18 mouse cellular contexts compared by ENCODE assay signal in the genomic region with DNA sequence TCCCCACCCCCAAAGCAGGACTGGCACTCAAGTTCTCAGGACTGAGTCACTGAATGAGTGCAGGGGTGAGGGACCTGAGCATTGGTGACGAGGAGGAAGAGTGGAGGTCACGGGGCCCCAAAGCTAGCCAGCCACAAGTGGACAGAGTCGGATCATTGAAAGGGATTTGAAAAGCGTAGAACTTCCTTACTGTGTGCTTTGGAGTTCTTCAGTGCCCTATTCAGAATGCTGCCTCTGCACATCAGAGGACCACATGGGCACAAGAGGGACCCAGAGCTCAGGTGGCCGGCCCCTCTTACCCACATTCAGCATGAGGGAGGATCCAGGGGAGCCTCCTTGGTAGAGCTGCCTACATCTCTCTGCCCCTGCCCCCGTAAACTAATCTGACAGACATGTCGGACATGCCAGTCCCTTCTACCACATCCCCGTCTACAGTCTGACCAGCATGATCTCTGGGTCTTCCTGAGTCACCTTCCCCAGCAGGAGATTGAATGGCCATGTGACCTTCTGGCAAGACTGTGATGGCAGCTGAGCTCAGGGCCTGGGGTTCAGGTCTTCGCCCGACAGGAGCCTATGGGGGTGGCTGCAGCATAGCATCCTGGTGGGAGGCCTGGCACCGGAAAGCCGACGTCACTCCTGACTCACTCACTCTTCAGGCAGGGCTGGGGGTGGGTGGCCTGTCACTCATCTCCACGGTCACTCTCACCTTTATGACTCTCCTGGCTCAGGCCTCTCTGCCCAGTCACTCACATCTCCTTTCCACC. TPM values are rescaled to one million over a fixed set of nuclear protein-coding genes. Genes with fewer than 3 reads are reported as not detected.
A peak's percentile ranks its signal among the peaks of the same experiment; 100 is the strongest.
DNase-seq lines count a peak whose midpoint lies in the region; ATAC-seq and TF ChIP-seq lines count a peak whose summit lies in the region.
"Had no signal": no experiment of that assay in that cellular context is flagged by ENCODE, and none has a peak within 500 bp of the region (broad histone marks: within the 10 kb centered on the region; RNA-seq: fewer than 3 reads in every experiment).

No protein-coding gene starts in this region.

- peak overlapping the region; percentile 98 for H3K27ac ChIP-seq in CH12.LX (ENCODE audit: insufficient read depth, low read depth)
- H3K27ac ChIP-seq in kidney, embryonic 16.5 days (ENCODE audit: low read length), result no peak overlapping the region
- H3K27ac ChIP-seq: heart, embryonic 13.5 days had no signal

- H3K79me2 ChIP-seq in CH12.LX (replicated peaks; ENCODE audit: control insufficient read depth, extremely low read depth, insufficient read depth, poor library complexity, severe bottlenecking) (peaks cover 17% of the 10 kb centered on the region), myocyte (ENCODE audit: control insufficient read depth, insufficient read depth) (no peaks in the 10 kb centered on the region)

- H3K9me3 ChIP-seq in CH12.LX (replicated peaks; ENCODE audit: low read length), result no peaks in the 10 kb centered on the region
- H3K9me3 ChIP-seq in kidney, embryonic 16.5 days (ENCODE audit: low read length), result no peaks in the 10 kb centered on the region
- H3K9me3 ChIP-seq: heart, embryonic 13.5 days; limb, embryonic 12.5 days had no signal

- H3K4me2 ChIP-seq in CH12.LX (ENCODE audit: insufficient read depth, low read depth, poor library complexity, severe bottlenecking) (peak overlapping the region; percentile 91), myocyte (ENCODE audit: low read depth) (peak overlapping the region; percentile 51)
- H3K4me2 ChIP-seq in kidney, embryonic 16.5 days (replicated peaks; ENCODE audit: low read depth, low read length), result no peak overlapping the region
- H3K4me2 ChIP-seq: heart, embryonic 13.5 days; limb, embryonic 12.5 days had no signal

- DNase-seq in spleen, adult 18-20 months, result peak; percentile 44 to 48
- DNase-seq in spleen, postnatal 14 days (ENCODE audit: low spot score in 2 of 2), result no peak
- peak; percentile 79 for DNase-seq in CH12.LX (ENCODE audit: extremely low read depth)
- DNase-seq in thymus, postnatal 25 days, result peak; percentile 80
- DNase-seq in urinary bladder, postnatal 4 days (ENCODE audit: low spot score in 2 of 2), result no peak
- DNase-seq in cerebellum, adult 9-10 months, result no peak
- DNase-seq: cerebellum, adult 2 months; gastrocnemius, postnatal 36 days had no signal

- no peak for TF ChIP-seq RAD21 in CH12.LX (IDR thresholded peaks at IDR 0.05; ENCODE audit: low read depth, low read length)

- dilution Hi-C loops in CH12.LX (cut with MboI; ENCODE audit: extremely low pct_ligation_motif_present, extremely low pct_unique_long_range_greater_than_20kb, low sequenced_read_pairs), result no loop called here

- H3K4me1 ChIP-seq in CH12.LX (ENCODE audit: control insufficient read depth in 1 of 2, insufficient read depth in 2 of 2), result peaks cover 34 to 55% of the 10 kb centered on the region in 2 experiments
- peaks cover 33% of the 10 kb centered on the region for H3K4me1 ChIP-seq in kidney, embryonic 16.5 days (ENCODE audit: insufficient read depth, low read length)

- no peaks in the 10 kb centered on the region for H3K27me3 ChIP-seq in CH12.LX (replicated peaks)
- no peaks in the 10 kb centered on the region for H3K27me3 ChIP-seq in myocyte (ENCODE audit: control insufficient read depth, insufficient read depth, insufficient read length)
- H3K27me3 ChIP-seq in kidney, embryonic 16.5 days (ENCODE audit: insufficient read depth, low read length), result no peaks in the 10 kb centered on the region

- in situ Hi-C loops in CH12.LX (cut with MboI; ENCODE audit: low pct_ligation_motif_present, low pct_unique_long_range_greater_than_20kb, low sequenced_read_pairs), result no loop called here

- peak overlapping the region; percentile 50 for H3K9ac ChIP-seq in CH12.LX (ENCODE audit: insufficient read depth, low read depth)
- H3K9ac ChIP-seq in kidney, embryonic 16.5 days (replicated peaks; ENCODE audit: low read length), result no peak overlapping the region
- H3K9ac ChIP-seq: heart, embryonic 13.5 days; limb, embryonic 12.5 days had no signal

- 0 out of 4 replicates have a peak, but pooled peaks of 1 of the 2 experiments have one; percentile 3 for TF ChIP-seq CTCF in CH12.LX (conservative IDR thresholded peaks at IDR 0.05 in 1 of 2, IDR thresholded peaks at IDR 0.05 in 1 of 2; ENCODE audit: low read depth in 2 of 2, low read length in 2 of 2)

- peaks cover 0 to 29% of the 10 kb centered on the region in 2 experiments for H3K36me3 ChIP-seq in CH12.LX (replicated peaks in 1 of 2; ENCODE audit: control insufficient read depth in 1 of 2, insufficient read depth in 1 of 2, low read length in 1 of 2)
- H3K36me3 ChIP-seq in myocyte (ENCODE audit: control insufficient read depth, insufficient read depth), result no peaks in the 10 kb centered on the region
- no peaks in the 10 kb centered on the region for H3K36me3 ChIP-seq in kidney, embryonic 16.5 days (ENCODE audit: insufficient read depth, low read length)
- H3K36me3 ChIP-seq: G1E; heart, embryonic 13.5 days; limb, embryonic 12.5 days had no signal

- TF ChIP-seq POLR2A in CH12.LX (IDR thresholded peaks at IDR 0.05; ENCODE audit: low read depth, low read length), result 0 out of 2 replicates have a peak, but pooled peaks have one; percentile 60
- TF ChIP-seq POLR2A in myocyte (IDR thresholded peaks at IDR 0.05; ENCODE audit: insufficient read length, low read depth), result no peak

- 0 out of 2 replicates have a peak, but pooled peaks have one; percentile 33 for TF ChIP-seq EP300 in CH12.LX (IDR thresholded peaks at IDR 0.05; ENCODE audit: low read length)

- WGBS in kidney, embryonic 16.5 days, result 74% methylated on average over 14 of the region's 14 CpGs

- ATAC-seq in kidney, embryonic 16.5 days (ENCODE audit: low FRiP score, low TSS enrichment), result no peak
- ATAC-seq: forebrain, embryonic 14.5 days; intestine, postnatal 0 days had no signal

- H3ac ChIP-seq in myocyte (ENCODE audit: control insufficient read depth, insufficient read length), result no peak overlapping the region

- H3K4me3 ChIP-seq in CH12.LX (replicated peaks in 1 of 3; ENCODE audit: low read depth in 2 of 3, low read length in 2 of 3, poor library complexity in 1 of 3) (peak overlapping the region; percentile 15 to 61 (median 58)), myocyte (no peak overlapping the region)
- no peak overlapping the region for H3K4me3 ChIP-seq in kidney, embryonic 16.5 days (ENCODE audit: low read length)
- H3K4me3 ChIP-seq: heart, embryonic 13.5 days; limb, embryonic 12.5 days had no signal

TF ChIP-seq in CH12.LX, 34 proteins besides CTCF, POLR2A, EP300 and RAD21 (continues in another document):
- TF ChIP-seq JUN (IDR thresholded peaks at IDR 0.05; ENCODE audit: insufficient read depth, low read depth, low read length) (no peak; the same call in 1 of the 2 replicates), USF1 (IDR thresholded peaks at IDR 0.05; ENCODE audit: low read depth, low read length) (peak; percentile 55), USF2 (conservative IDR thresholded peaks at IDR 0.05; ENCODE audit: low read depth, low read length) (peak; percentile 42; the same call in 1 of the 2 replicates), RCOR1 (conservative IDR thresholded peaks at IDR 0.05; ENCODE audit: low read depth, low read length) (no peak), ZNF384 (IDR thresholded peaks at IDR 0.05; ENCODE audit: low read depth, low read length) (no peak), SMC3 (IDR thresholded peaks at IDR 0.05; ENCODE audit: low read depth, low read length) (0 out of 2 replicates have a peak, but pooled peaks have one; percentile 3), KAT2A (IDR thresholded peaks at IDR 0.05; ENCODE audit: insufficient replicate concordance, low read length) (0 out of 2 replicates have a peak, but pooled peaks have one; percentile 14), CHD2 (IDR thresholded peaks at IDR 0.05; ENCODE audit: low read length) (peak; percentile 54; the same call in 1 of the 2 replicates), ZMIZ1 (IDR thresholded peaks at IDR 0.05; ENCODE audit: low read depth, low read length) (peak; percentile 6; the same call in 1 of the 2 replicates)

TF ChIP-seq in myocyte, 11 proteins besides CTCF, POLR2A, EP300 and RAD21:
- peak; percentile 85 for TF ChIP-seq USF1 (IDR thresholded peaks at IDR 0.05; ENCODE audit: low read depth)
- TF ChIP-seq POLR2AphosphoS2 (IDR thresholded peaks at IDR 0.05; ENCODE audit: insufficient read length, low read depth), result no peak
- peak in 1 of 3 experiments; percentile 21 for TF ChIP-seq MYOG (IDR thresholded peaks at IDR 0.05; ENCODE audit: control insufficient read depth in 1 of 3, insufficient read depth in 1 of 3, insufficient read length in 2 of 3, low read depth in 2 of 3)
- no peak for TF ChIP-seq MAX (IDR thresholded peaks at IDR 0.05; ENCODE audit: low read depth)
- TF ChIP-seq E2F4 (IDR thresholded peaks at IDR 0.05; ENCODE audit: insufficient read depth), result no peak
- TF ChIP-seq SRF (IDR thresholded peaks at IDR 0.05; ENCODE audit: control insufficient read depth, insufficient read length, low read depth), result no peak
- no peak for TF ChIP-seq REST (IDR thresholded peaks at IDR 0.05; ENCODE audit: insufficient read depth, insufficient read length)
- no peak for TF ChIP-seq TCF3 (IDR thresholded peaks at IDR 0.05; ENCODE audit: insufficient read length, low read depth)
- TF ChIP-seq MYOD1 (IDR thresholded peaks at IDR 0.05; ENCODE audit: control insufficient read depth in 1 of 3, insufficient read length in 2 of 3, low read depth in 2 of 3), result peak in 2 of 3 experiments; percentile 17 to 67
- TF ChIP-seq TCF12 (IDR thresholded peaks at IDR 0.05; ENCODE audit: insufficient read depth, poor library complexity, severe bottlenecking), result no peak
- no peak for TF ChIP-seq CEBPB (IDR thresholded peaks at IDR 0.05; ENCODE audit: insufficient read depth, poor library complexity, severe bottlenecking)

RNA-seq across cellular contexts. Expression of gene Dusp2, which starts 3.0 kb away (rescaled TPM):
- total RNA-seq in CH12.LX (2012; rRNA removed), result 57.8 and 71.0 TPM in 2 replicates
- total RNA-seq in CH12.LX (2014; rRNA removed), result 96.6 and 107 TPM in 2 replicates
- 68.5 and 81.5 TPM in 2 replicates for polyA plus RNA-seq in CH12.LX (2012; ENCODE audit: insufficient read length, low read depth)
- polyA plus RNA-seq in myocyte (2012; fragmentation: generic; extraction: Trizol), result 4.5 TPM
- polyA plus RNA-seq in kidney, embryonic 16.5 days (2015; fragmentation: Nextera tagmentation; extraction: Ambion mirVana), result 7.8 and 8.3 TPM in 2 replicates
- polyA plus RNA-seq: G1E had no signal

RNA-seq across cellular contexts. Expression of gene Astl, which starts 5.5 kb away (rescaled TPM):
- total RNA-seq in CH12.LX (2012; rRNA removed), result 0.08 TPM in 1 of 2 replicates, not detected in the other
- total RNA-seq in CH12.LX (2014; rRNA removed), result not detected in 2 replicates
- not detected in 2 replicates for polyA plus RNA-seq in CH12.LX (2012; ENCODE audit: insufficient read length, low read depth)
- polyA plus RNA-seq in myocyte (2012; fragmentation: generic; extraction: Trizol), result 0.01 TPM
- polyA plus RNA-seq in kidney, embryonic 16.5 days (2015; fragmentation: Nextera tagmentation; extraction: Ambion mirVana), result not detected in 2 replicates
- total RNA-seq: gastrocnemius, postnatal 36 days; left cerebral cortex, adult 18-20 months had no signal
- polyA plus RNA-seq: cerebellum, adult 2 months; forebrain, embryonic 14.5 days; G1E; heart, embryonic 13.5 days; hindbrain, embryonic 11.5 days; intestine, postnatal 0 days; limb, embryonic 12.5 days; liver, embryonic 16.5 days had no signal

RNA-seq across cellular contexts. Expression of gene Adra2b, which starts 30.0 kb away (rescaled TPM):
- not detected in 2 replicates for total RNA-seq in CH12.LX (2012; rRNA removed)
- total RNA-seq in CH12.LX (2014; rRNA removed), result 0.08 TPM in 1 of 2 replicates, not detected in the other
- polyA plus RNA-seq in CH12.LX (2012; ENCODE audit: insufficient read length, low read depth), result 0.05 TPM in 1 of 2 replicates, not detected in the other
- polyA plus RNA-seq in myocyte (2012; fragmentation: generic; extraction: Trizol), result not detected
- 7.2 and 7.8 TPM in 2 replicates for polyA plus RNA-seq in kidney, embryonic 16.5 days (2015; fragmentation: Nextera tagmentation; extraction: Ambion mirVana)
- polyA plus RNA-seq: G1E had no signal

Comparison
In these comparisons a context has a peak if more than half of its experiments do, and no peak if none do; other contexts are left out.
1. DNase-seq: peak in spleen, adult 18-20 months (2 of 2), CH12.LX (single experiment) and thymus, postnatal 25 days (single experiment); none in spleen, postnatal 14 days (0 of 2), urinary bladder, postnatal 4 days (0 of 2) and cerebellum, adult 9-10 months (single experiment).
2. H3K4me3 ChIP-seq: peak in CH12.LX (3 of 3); none in myocyte (single experiment) and kidney, embryonic 16.5 days (single experiment).